Mouse (Mus musculus): Measurements from ENCODE around the gene Ahcyl2. TPM values are rescaled to one million over a fixed set of nuclear protein-coding genes. Genes with fewer than 3 reads are reported as not detected.
A peak's percentile ranks its signal among the peaks of the same experiment; 100 is the strongest.

Gene Ahcyl2
- total RNA-seq, 2 experiments from 2014 or later, result 122 to 136 TPM

GRCm38 (mm10) chr6:29935741-29936140, 167.9 kb downstream of the Ahcyl2 start:
- intact Hi-C loops (cut with DNase I), result no loop called here
- DNase-seq (ENCODE audit: low spot score in 2 of 2), result no peak

GRCm38 (mm10) chr6:29940428-29940827, 172.6 kb downstream of the Ahcyl2 start:
- intact Hi-C loops (cut with DNase I), result no loop called here
- DNase-seq (ENCODE audit: low spot score in 2 of 2), result no peak

- DNase-seq (ENCODE audit: low spot score in 2 of 2), result no peak
- intact Hi-C loops (cut with DNase I), result no loop called here
Observed at GRCm38 (mm10) chr6:29941036-29941435, 173.2 kb downstream of the Ahcyl2 start.

- intact Hi-C loops (cut with DNase I), result no loop called here
- no peak for DNase-seq (ENCODE audit: low spot score in 2 of 2)
Observed at GRCm38 (mm10) chr6:29944465-29944864, 176.7 kb downstream of the Ahcyl2 start.

- no peak for DNase-seq (ENCODE audit: low spot score in 2 of 2)
- intact Hi-C loops (cut with DNase I), result no loop called here
Observed at GRCm38 (mm10) chr6:29946568-29946967, 178.8 kb downstream of the Ahcyl2 start.

GRCm38 (mm10) chr6:29947823-29948222, 180.0 kb downstream of the Ahcyl2 start:
- intact Hi-C loops (cut with DNase I), result no loop called here
- no peak for DNase-seq (ENCODE audit: low spot score in 2 of 2)

GRCm38 (mm10) chr6:29956749-29957148, 188.9 kb downstream of the Ahcyl2 start:
- peak; percentile 29 to 35 for DNase-seq (ENCODE audit: low spot score in 2 of 2)
- intact Hi-C loops (cut with DNase I), result no loop called here

GRCm38 (mm10) chr6:29958669-29959068, 190.9 kb downstream of the Ahcyl2 start:
- intact Hi-C loops (cut with DNase I), result no loop called here
- DNase-seq (ENCODE audit: low spot score in 2 of 2), result no peak

- intact Hi-C loops (cut with DNase I), result no loop called here
- peak; percentile 49 to 66 for DNase-seq (ENCODE audit: low spot score in 2 of 2)
Observed at GRCm38 (mm10) chr6:29961081-29961480, 193.3 kb downstream of the Ahcyl2 start.

Other genes with a start within 250 kb of the Ahcyl2 start
- 1 to 10 TPM; 4.4 to 4.7 TPM for gene Irf5, start 241.4 kb upstream of the Ahcyl2 start, total RNA-seq (2021)
- 10 to 100 TPM; 65.3 to 74.8 TPM for gene Tnpo3, start 158.1 kb upstream of the Ahcyl2 start, total RNA-seq (2021)
- 10 to 100 TPM; 28.0 TPM for gene Tspan33, start 73.8 kb upstream of the Ahcyl2 start, total RNA-seq (2021)
- 1 to 10 TPM; 8.1 to 9.0 TPM for gene Smo, start 32.5 kb upstream of the Ahcyl2 start, total RNA-seq (2021)
- 10 to 100 TPM; 19.6 to 30.6 TPM for gene Strip2, start 149.0 kb downstream of the Ahcyl2 start, total RNA-seq (2021)

Measured in left cerebral cortex, postnatal 36 days (tissue).